Mouse (Mus musculus) MEL (cell line): Measurements from ENCODE around the gene Ppp2r2d. TPM values are rescaled to one million over a fixed set of nuclear protein-coding genes. Genes with fewer than 3 reads are reported as not detected.

ENCODE experiments used
- DNase-seq: peaks from one replicate; pipeline ENCODE4 v3.0.0; 2011; ENCODE audit warnings: low read depth, low spot score
- H3K27ac ChIP-seq: 2 replicates; pipeline ENCODE4 v1.5.1; 2012; ENCODE audit warnings: low read depth, mild to moderate bottlenecking, control low read depth, low read length, moderate library complexity; ENCODE audit not compliant: control insufficient read depth
- H3K27me3 ChIP-seq, 2 experiments: fragments of 150-350 bp in 1 of 2; sonication (generic) in 1 of 2; 2 replicates each; pipeline ENCODE4 v1.6.1; 2012; ENCODE audit warnings: low read length in 2 of 2, mild to moderate bottlenecking in 2 of 2, improper control_type of control experiment in 1 of 2, moderate library complexity in 1 of 2; ENCODE audit not compliant: insufficient read depth in 2 of 2, control insufficient read depth in 1 of 2
- H3K36me3 ChIP-seq, 2 experiments: 2 replicates each; pipeline ENCODE4 v1.6.1; 2012 to 2014; ENCODE audit warnings: low read length in 2 of 2, improper control_type of control experiment in 1 of 2, inconsistent platforms in 1 of 2, mild to moderate bottlenecking in 1 of 2; ENCODE audit not compliant: insufficient read depth in 2 of 2, control insufficient read depth in 1 of 2
- H3K4me1 ChIP-seq, 2 experiments: fragments of 150-350 bp in 1 of 2; sonication (generic) in 1 of 2; 2 replicates each; pipeline ENCODE4 v1.6.1; 2012; ENCODE audit warnings: low read length in 2 of 2, improper control_type of control experiment in 1 of 2, mild to moderate bottlenecking in 1 of 2; ENCODE audit not compliant: insufficient read depth in 2 of 2, control insufficient read depth in 1 of 2
- H3K4me3 ChIP-seq, 2 experiments: fragments of 150-350 bp in 1 of 2; sonication (generic) in 1 of 2; 2 replicates each; pipeline ENCODE4 v1.5.1; 2012; ENCODE audit warnings: low read depth in 2 of 2, low read length in 2 of 2, mild to moderate bottlenecking in 2 of 2, moderate library complexity in 2 of 2, control low read depth in 1 of 2, improper control_type of control experiment in 1 of 2; ENCODE audit not compliant: control insufficient read depth in 1 of 2, insufficient read depth in 1 of 2
- H3K79me2 ChIP-seq: 2 replicates; pipeline ENCODE4 v1.6.1; 2012; ENCODE audit warnings: mild to moderate bottlenecking, low read length, moderate library complexity; ENCODE audit not compliant: control insufficient read depth, poor library complexity, insufficient read depth
- H3K9ac ChIP-seq: 2 replicates; pipeline ENCODE4 v1.6.1; 2012; ENCODE audit warnings: low read depth, mild to moderate bottlenecking, control low read depth, low read length, moderate library complexity; ENCODE audit not compliant: control insufficient read depth, poor library complexity, severe bottlenecking
- H3K9me3 ChIP-seq: fragments of 150-350 bp; sonication (generic); replicated peaks from 2 replicates; pipeline ENCODE4 v1.6.1; 2012; ENCODE audit warnings: mild to moderate bottlenecking, low read length, improper control_type of control experiment, moderate library complexity; ENCODE audit not compliant: insufficient read depth
- BHLHE40 ChIP-seq: IDR thresholded peaks from 2 replicates; pipeline ENCODE4 v1.6.1; 2012; ENCODE audit warnings: low read depth, mild to moderate bottlenecking, inconsistent platforms, low read length, improper control_type of control experiment, borderline replicate concordance
- CTCF ChIP-seq, 3 experiments: IDR thresholded peaks in 2 of 3; conservative IDR thresholded peaks in 1 of 3; 2 replicates each; pipeline ENCODE4 v1.5.1; 2011 to 2012; ENCODE audit warnings: low read length in 3 of 3, low read depth in 2 of 3, mild to moderate bottlenecking in 2 of 3, improper control_type of control experiment in 1 of 3, inconsistent platforms in 1 of 3, mixed read lengths in 1 of 3, moderate library complexity in 1 of 3; ENCODE audit not compliant: control insufficient read depth in 1 of 3, insufficient read depth in 1 of 3, poor library complexity in 1 of 3, severe bottlenecking in 1 of 3
- E2F4 ChIP-seq: IDR thresholded peaks from 2 replicates; pipeline ENCODE4 v1.6.1; 2011; ENCODE audit warnings: low read depth, low read length, improper control_type of control experiment, borderline replicate concordance
- ELF1 ChIP-seq: IDR thresholded peaks from 2 replicates; pipeline ENCODE4 v1.6.1; 2014; ENCODE audit warnings: low read depth, mild to moderate bottlenecking, inconsistent platforms, low read length, improper control_type of control experiment, moderate library complexity
- EP300 ChIP-seq, 2 experiments: IDR thresholded peaks; 2 replicates each; pipeline ENCODE4 v1.6.1; 2011; ENCODE audit warnings: improper control_type of control experiment in 2 of 2, low read length in 2 of 2, low read depth in 1 of 2, mild to moderate bottlenecking in 1 of 2
- ETS1 ChIP-seq: IDR thresholded peaks from 2 replicates; pipeline ENCODE4 v1.6.1; 2012; ENCODE audit warnings: low read depth, mild to moderate bottlenecking, inconsistent platforms, low read length, improper control_type of control experiment, moderate library complexity
- JUND ChIP-seq: IDR thresholded peaks from 2 replicates; pipeline ENCODE4 v1.6.1; 2011; ENCODE audit warnings: low read depth, mild to moderate bottlenecking, improper control_type of control experiment, low read length
- MAFK ChIP-seq: IDR thresholded peaks from 2 replicates; pipeline ENCODE4 v1.6.1; 2011; ENCODE audit warnings: low read depth, mild to moderate bottlenecking, low read length, improper control_type of control experiment, borderline replicate concordance
- MAX ChIP-seq: IDR thresholded peaks from 2 replicates; pipeline ENCODE4 v1.6.1; 2011; ENCODE audit warnings: low read length, improper control_type of control experiment
- MEF2A ChIP-seq: IDR thresholded peaks from 2 replicates; pipeline ENCODE4 v1.6.1; 2014; ENCODE audit warnings: low read depth, mild to moderate bottlenecking, inconsistent platforms, low read length, improper control_type of control experiment; ENCODE audit not compliant: poor library complexity, insufficient replicate concordance, severe bottlenecking; ENCODE audit errors: extremely low read depth
- MXI1 ChIP-seq: IDR thresholded peaks from 2 replicates; pipeline ENCODE4 v1.6.1; 2011; ENCODE audit warnings: mild to moderate bottlenecking, low read depth, low read length, improper control_type of control experiment
- MYB ChIP-seq: IDR thresholded peaks from 2 replicates; pipeline ENCODE4 v1.6.1; 2011; ENCODE audit warnings: mild to moderate bottlenecking, low read depth, low read length, improper control_type of control experiment
- NELFE ChIP-seq: IDR thresholded peaks from 2 replicates; pipeline ENCODE4 v1.6.1; 2011; ENCODE audit warnings: low read depth, low read length, improper control_type of control experiment
- NRF1 ChIP-seq: IDR thresholded peaks from 2 replicates; pipeline ENCODE4 v1.6.1; 2014; ENCODE audit warnings: low read depth, mild to moderate bottlenecking, inconsistent platforms, low read length, improper control_type of control experiment, moderate library complexity; ENCODE audit not compliant: poor library complexity, insufficient read depth, severe bottlenecking
- POLR2A ChIP-seq, 2 experiments: IDR thresholded peaks; 2 replicates each; pipeline ENCODE4 v1.6.1; 2011 to 2012; ENCODE audit warnings: low read length in 2 of 2, mild to moderate bottlenecking in 2 of 2, control low read depth in 1 of 2, improper control_type of control experiment in 1 of 2, low read depth in 1 of 2, moderate library complexity in 1 of 2; ENCODE audit not compliant: control insufficient read depth in 1 of 2, insufficient read depth in 1 of 2, poor library complexity in 1 of 2
- POLR2AphosphoS2 ChIP-seq: IDR thresholded peaks from 2 replicates; pipeline ENCODE4 v1.6.1; 2011; ENCODE audit warnings: low read length, improper control_type of control experiment
- RAD21 ChIP-seq: IDR thresholded peaks from 2 replicates; pipeline ENCODE4 v1.6.1; 2011; ENCODE audit warnings: mild to moderate bottlenecking, low read depth, low read length, improper control_type of control experiment
- RCOR1 ChIP-seq: IDR thresholded peaks from 2 replicates; pipeline ENCODE4 v1.6.1; 2012; ENCODE audit warnings: low read depth, mild to moderate bottlenecking, inconsistent platforms, low read length, improper control_type of control experiment
- SIN3A ChIP-seq: IDR thresholded peaks from 2 replicates; pipeline ENCODE4 v1.6.1; 2012; ENCODE audit warnings: low read length, improper control_type of control experiment, inconsistent platforms
- SMC3 ChIP-seq: IDR thresholded peaks from 2 replicates; pipeline ENCODE4 v1.6.1; 2011; ENCODE audit warnings: low read depth, low read length, improper control_type of control experiment
- TAL1 ChIP-seq: IDR thresholded peaks from 2 replicates; pipeline ENCODE4 v1.6.1; 2012; ENCODE audit warnings: mild to moderate bottlenecking, inconsistent platforms, low read length, moderate library complexity, mixed read lengths
- TCF12 ChIP-seq: IDR thresholded peaks from 2 replicates; pipeline ENCODE4 v1.6.1; 2014; ENCODE audit warnings: low read depth, mild to moderate bottlenecking, inconsistent platforms, low read length, improper control_type of control experiment, moderate library complexity
- UBTF ChIP-seq: IDR thresholded peaks from 2 replicates; pipeline ENCODE4 v1.6.1; 2012; ENCODE audit warnings: low read depth, mild to moderate bottlenecking, inconsistent platforms, low read length, improper control_type of control experiment, moderate library complexity, borderline replicate concordance; ENCODE audit not compliant: insufficient read depth
- ZC3H11A ChIP-seq: IDR thresholded peaks from 2 replicates; pipeline ENCODE4 v1.6.1; 2012; ENCODE audit warnings: low read depth, mild to moderate bottlenecking, inconsistent platforms, low read length, improper control_type of control experiment
- ZKSCAN1 ChIP-seq: IDR thresholded peaks from 2 replicates; pipeline ENCODE4 v1.6.1; 2012; ENCODE audit warnings: low read depth, mild to moderate bottlenecking, inconsistent platforms, low read length, improper control_type of control experiment, moderate library complexity
- ZMIZ1 ChIP-seq: IDR thresholded peaks from 2 replicates; pipeline ENCODE4 v1.6.1; 2012; ENCODE audit warnings: low read depth, mild to moderate bottlenecking, inconsistent platforms, low read length, improper control_type of control experiment, moderate library complexity
- ZNF384 ChIP-seq: IDR thresholded peaks from 2 replicates; pipeline ENCODE4 v1.6.1; 2012; ENCODE audit warnings: low read depth, mild to moderate bottlenecking, inconsistent platforms, low read length, improper control_type of control experiment
- polyA plus RNA-seq, 2 experiments: library from polyadenylated mRNA; stranded (reverse) in 1 of 2; unstranded in 1 of 2; fragments of >175 nt in 1 of 2; fragments of >200 nt in 1 of 2; gene quantifications; 2 replicates each; pipeline versions ENCODE4 v1.2.1 to v1.2.4; 2012; ENCODE audit warnings: low replicate concordance in 2 of 2, low read depth in 1 of 2; ENCODE audit not compliant: insufficient read length in 2 of 2, insufficient read depth in 1 of 2, missing spikeins in 1 of 2
- total RNA-seq: library from RNA; depleted of rRNA; stranded (reverse); fragments of 300-350 nt; gene quantifications from 2 replicates; pipeline ENCODE4 v1.2.3, GENCODE M21; 2012

Ppp2r2d gene
- total and polyA plus RNA-seq, 3 experiments = 30.9 to 46.6 TPM; not detected in 1

DNA sequence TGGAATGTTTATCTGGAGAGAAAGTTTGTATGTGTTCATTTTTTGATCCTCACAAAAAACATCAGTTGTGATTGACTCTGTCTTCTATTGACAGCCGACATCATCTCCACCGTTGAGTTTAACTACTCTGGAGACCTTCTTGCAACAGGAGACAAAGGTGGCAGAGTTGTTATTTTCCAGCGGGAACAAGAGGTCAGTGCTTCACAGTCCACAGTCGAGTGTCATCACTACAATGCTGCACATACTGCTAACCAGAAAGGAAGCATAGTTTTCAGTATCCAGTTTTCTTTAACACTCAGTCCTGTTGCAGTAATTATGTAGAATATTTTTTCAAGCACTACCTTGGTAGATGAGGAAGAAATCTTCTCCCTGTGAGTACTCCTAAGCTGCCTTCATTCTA is 22.4 kb downstream of the Ppp2r2d start:
- no peaks in the 10 kb centered on the region for H3K9me3 ChIP-seq
- TF ChIP-seq ZKSCAN1 = no peak
- TF ChIP-seq E2F4 = no peak
- no peak for TF ChIP-seq ZMIZ1
- TF ChIP-seq MAFK = no peak
- TF ChIP-seq MAX = no peak
- TF ChIP-seq EP300 (IDR thresholded peaks at IDR 0.05; ENCODE audit: low read depth in 1 of 2, low read length in 2 of 2) = no peak
- TF ChIP-seq TAL1 = no peak
- TF ChIP-seq MXI1 = no peak
- TF ChIP-seq POLR2AphosphoS2 = no peak
- TF ChIP-seq CTCF (IDR thresholded peaks at IDR 0.05 in 2 of 3, conservative IDR thresholded peaks at IDR 0.05 in 1 of 3; ENCODE audit: control insufficient read depth in 1 of 3, insufficient read depth in 1 of 3, low read depth in 2 of 3, low read length in 3 of 3, poor library complexity in 1 of 3, severe bottlenecking in 1 of 3) = no peak
- no peak for TF ChIP-seq POLR2A (IDR thresholded peaks at IDR 0.05; ENCODE audit: control insufficient read depth in 1 of 2, insufficient read depth in 1 of 2, low read depth in 1 of 2, low read length in 2 of 2, poor library complexity in 1 of 2)
- no peak for TF ChIP-seq ETS1
- TF ChIP-seq NRF1 = no peak
- TF ChIP-seq TCF12 = no peak
- TF ChIP-seq ZNF384 = no peak
- TF ChIP-seq MYB = no peak
- TF ChIP-seq, all 39 proteins: peak for 0
- H3K27ac ChIP-seq = no peak overlapping the region
- no peak for DNase-seq
- no peak overlapping the region for H3K9ac ChIP-seq
- H3K27me3 ChIP-seq = no peaks in the 10 kb centered on the region
- H3K4me3 ChIP-seq = no peak overlapping the region
- H3K4me1 ChIP-seq = no peaks in the 10 kb centered on the region
- peaks cover 7% of the 10 kb centered on the region for H3K79me2 ChIP-seq
- H3K36me3 ChIP-seq = peaks cover 0 to 21% of the 10 kb centered on the region in 2 experiments; a peak in 3 of 4 replicates

GRCm38 (mm10) chr7:138872956-138873355 is 27.1 kb downstream of the Ppp2r2d start:
- Histone ChIP-seq H3K9me3 (no peaks in the 10 kb centered on the region), H3K36me3 (peaks cover 0 to 31% of the 10 kb centered on the region in 2 experiments; a peak in 2 of 4 replicates), H3K9ac (no peak overlapping the region), H3K27ac (no peak overlapping the region), H3K4me3 (no peak overlapping the region), H3K79me2 (no peaks in the 10 kb centered on the region), H3K27me3 (no peaks in the 10 kb centered on the region), H3K4me1 (no peaks in the 10 kb centered on the region)
- DNase-seq = no peak
- TF ChIP-seq RAD21 = no peak
- TF ChIP-seq MAX = no peak

GRCm38 (mm10) chr7:138875031-138875430 is 29.2 kb downstream of the Ppp2r2d start:
- no peak for DNase-seq
- no peaks in the 10 kb centered on the region for H3K9me3 ChIP-seq
- H3K36me3 ChIP-seq = peaks cover 0 to 26% of the 10 kb centered on the region in 2 experiments; a peak in 2 of 4 replicates
- no peaks in the 10 kb centered on the region for H3K27me3 ChIP-seq
- H3K9ac ChIP-seq = no peak overlapping the region
- no peaks in the 10 kb centered on the region for H3K4me1 ChIP-seq
- no peak overlapping the region for H3K4me3 ChIP-seq
- H3K27ac ChIP-seq = no peak overlapping the region
- H3K79me2 ChIP-seq = no peaks in the 10 kb centered on the region
- TF ChIP-seq NELFE = no peak
- TF ChIP-seq ZKSCAN1 = no peak
- no peak for TF ChIP-seq EP300 (IDR thresholded peaks at IDR 0.05; ENCODE audit: low read depth in 1 of 2, low read length in 2 of 2)
- TF ChIP-seq E2F4 = no peak
- no peak for TF ChIP-seq MEF2A
- no peak for TF ChIP-seq SMC3
- TF ChIP-seq NRF1 = no peak
- TF ChIP-seq ZC3H11A = no peak
- no peak for TF ChIP-seq SIN3A
- no peak for TF ChIP-seq ELF1
- TF ChIP-seq BHLHE40 = no peak
- TF ChIP-seq TAL1 = no peak
- no peak for TF ChIP-seq JUND
- no peak for TF ChIP-seq UBTF
- no peak for TF ChIP-seq ZNF384
- TF ChIP-seq RCOR1 = no peak
